Mouse (Mus musculus) kidney, adult 2 months (tissue): ENCODE measurements around the gene Ivns1abp. TPM values are rescaled to one million over a fixed set of nuclear protein-coding genes. Genes with fewer than 3 reads are reported as not detected.

ENCODE experiments used
- DNase-seq: peaks from one replicate; pipeline ENCODE4 v3.0.0; 2021
- H3K27ac ChIP-seq: fragments of 200-500 bp; 2 replicates; pipeline ENCODE4 v1.5.1; 2012; ENCODE audit warnings: low read depth, low read length, control low read depth, inconsistent platforms; ENCODE audit not compliant: insufficient read depth
- H3K27me3 ChIP-seq: fragments of 200-500 bp; replicated peaks from 2 replicates; pipeline ENCODE4 v1.6.1; 2012; ENCODE audit warnings: mild to moderate bottlenecking, moderate library complexity, low read length, inconsistent platforms; ENCODE audit not compliant: control insufficient read depth, insufficient read depth
- H3K36me3 ChIP-seq: fragments of 200-500 bp; 2 replicates; pipeline ENCODE4 v1.6.1; 2012; ENCODE audit warnings: mild to moderate bottlenecking, moderate library complexity, low read length, inconsistent platforms; ENCODE audit not compliant: control insufficient read depth, insufficient read depth
- H3K4me1 ChIP-seq: fragments of 200-500 bp; 2 replicates; pipeline ENCODE4 v1.6.1; 2011; ENCODE audit warnings: low read length; ENCODE audit not compliant: control insufficient read depth, insufficient read depth
- H3K4me3 ChIP-seq: fragments of 200-500 bp; 2 replicates; pipeline ENCODE4 v1.5.1; 2011; ENCODE audit warnings: mild to moderate bottlenecking, low read depth, low read length, control low read depth; ENCODE audit not compliant: insufficient read depth
- CTCF ChIP-seq: fragments of 200-500 bp; conservative IDR thresholded peaks from 2 replicates; pipeline ENCODE4 v1.5.1; 2011; ENCODE audit warnings: low read depth, mild to moderate bottlenecking, control low read depth, low read length, moderate library complexity, mixed read lengths; ENCODE audit not compliant: insufficient read depth, insufficient read length
- POLR2A ChIP-seq: fragments of 200-500 bp; IDR thresholded peaks from one replicate; pipeline ENCODE4 v1.6.1; 2011; ENCODE audit warnings: low read depth, low read length, control low read depth
- WGBS: fragments of 180-500 bp; shearing (Covaris S2); methylation state at CpG from one replicate; pipeline ENCODE4 v1.1.7; 2018; 5-methylcytosine and 5-hydroxymethylcytosine counted together
- polyA plus RNA-seq: library from polyadenylated mRNA; depleted of rRNA; stranded (reverse); fragments of >200 nt; gene quantifications from 2 replicates; pipeline ENCODE4 v1.2.3, GENCODE M21; 2012; rRNA removed

Gene Ivns1abp
- polyA plus RNA-seq = 137 and 155 TPM in 2 replicates

- Histone ChIP-seq H3K4me3 (peak within 1 kb of the TSS; percentile 63), H3K27me3 (no peaks in the 10 kb centered on the region), H3K36me3 (peaks cover 2% of the 10 kb centered on the region; the same call in 1 of the 2 replicates), H3K27ac (peak within 1 kb of the TSS; percentile 99), H3K4me1 (peaks cover 31% of the 10 kb centered on the region)
- peak; percentile 99 for DNase-seq
- WGBS = under 1% methylated on average over 104 of the region's 104 CpGs
- TF ChIP-seq CTCF = no peak
- peak; percentile 79 for TF ChIP-seq POLR2A
Measured at GRCm38 (mm10) chr1:151344283-151345108, at the start of gene Ivns1abp. Ivns1abp (plus strand) TSS chr1:151344477.

DNA sequence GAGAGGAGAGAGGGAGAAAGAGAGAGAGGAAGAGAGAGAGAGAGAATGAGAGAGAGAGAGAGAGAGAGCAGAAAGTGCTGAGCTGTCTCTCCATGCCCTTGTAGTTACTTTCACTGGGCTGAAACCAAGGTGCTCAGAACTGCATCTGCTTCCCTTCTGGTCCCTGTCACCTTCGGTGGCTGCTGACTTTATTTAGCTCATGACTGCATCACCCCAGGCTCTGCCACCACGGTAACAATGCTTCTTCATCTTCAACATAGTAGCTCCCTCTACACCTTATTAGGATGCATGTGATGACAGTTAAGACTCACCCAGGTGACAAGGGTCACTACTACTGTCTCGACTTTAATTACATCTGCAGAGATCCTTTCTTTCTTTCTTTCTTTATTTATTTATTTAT is 48.8 kb upstream of the Ivns1abp start:
- TF ChIP-seq CTCF (no peak), POLR2A (no peak)
- no peak overlapping the region for H3K27ac ChIP-seq
- H3K4me1 ChIP-seq = peaks cover 11% of the 10 kb centered on the region; the same call in 1 of the 2 replicates

DNA sequence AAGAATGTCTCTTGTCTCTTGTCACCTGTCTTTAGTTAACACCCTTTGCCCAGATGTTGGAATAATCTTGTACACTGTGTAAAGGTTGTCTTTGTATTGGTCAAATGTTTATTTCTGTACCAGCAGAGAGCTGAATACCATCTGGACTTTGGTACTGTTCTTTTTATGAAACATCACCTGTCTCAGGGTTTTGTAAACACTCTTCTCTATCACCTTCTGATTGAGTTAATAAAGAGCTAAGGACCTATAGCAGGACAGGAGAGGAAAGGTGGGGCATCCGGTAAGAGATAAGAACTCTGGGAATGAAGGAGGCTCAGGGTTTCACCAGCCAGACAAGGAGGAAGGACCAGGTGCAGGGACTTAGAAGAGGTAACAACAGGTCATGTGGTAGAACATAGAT is 47.7 kb upstream of the Ivns1abp start:
- Histone ChIP-seq H3K4me3 (no peak overlapping the region), H3K4me1 (peaks cover 11% of the 10 kb centered on the region; the same call in 1 of the 2 replicates), H3K27me3 (no peaks in the 10 kb centered on the region), H3K27ac (no peak overlapping the region), H3K36me3 (no peaks in the 10 kb centered on the region)
- DNase-seq = no peak
- WGBS = 82% methylated on average over 1 of the region's 1 CpGs
- no peak for TF ChIP-seq CTCF
- TF ChIP-seq POLR2A = no peak

More for the DNA sequence above, 48.8 kb upstream of the Ivns1abp start:
- 43% methylated on average over 3 of the region's 3 CpGs for WGBS
- no peak overlapping the region for H3K4me3 ChIP-seq
- H3K36me3 ChIP-seq = no peaks in the 10 kb centered on the region
- no peak for DNase-seq
- no peaks in the 10 kb centered on the region for H3K27me3 ChIP-seq

DNA sequence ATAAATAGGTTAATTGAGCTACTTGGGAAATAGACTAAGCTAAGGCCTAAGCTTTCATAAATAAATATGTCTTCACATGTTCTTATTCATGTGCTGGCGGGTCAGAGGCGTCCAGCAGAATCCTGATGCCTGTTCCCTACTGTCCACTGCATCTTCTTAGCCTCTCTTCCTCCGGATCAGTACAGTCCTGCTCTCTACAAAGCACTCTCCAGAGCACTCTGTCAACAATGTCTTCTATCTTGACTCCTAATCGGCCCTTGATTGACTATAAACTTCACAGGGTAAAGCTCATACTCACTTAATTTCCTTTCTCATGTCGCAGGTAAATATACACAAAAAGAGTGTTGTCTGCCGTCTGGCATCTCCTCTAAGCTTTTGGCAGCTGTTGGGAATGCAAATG is 47.3 kb upstream of the Ivns1abp start:
- WGBS = 90% methylated on average over 6 of the region's 6 CpGs
- H3K36me3 ChIP-seq = no peaks in the 10 kb centered on the region
- H3K4me1 ChIP-seq = peaks cover 11% of the 10 kb centered on the region; the same call in 1 of the 2 replicates
- DNase-seq = no peak
- H3K27me3 ChIP-seq = no peaks in the 10 kb centered on the region
- no peak overlapping the region for H3K4me3 ChIP-seq
- no peak for TF ChIP-seq CTCF
- no peak for TF ChIP-seq POLR2A
- H3K27ac ChIP-seq = no peak overlapping the region

GRCm38 (mm10) chr1:151297596-151297995 is 46.7 kb upstream of the Ivns1abp start:
- Histone ChIP-seq H3K4me1 (peaks cover 11% of the 10 kb centered on the region; the same call in 1 of the 2 replicates), H3K27me3 (no peaks in the 10 kb centered on the region), H3K4me3 (no peak overlapping the region), H3K27ac (no peak overlapping the region), H3K36me3 (no peaks in the 10 kb centered on the region)
- TF ChIP-seq CTCF (no peak), POLR2A (no peak)
- 75% methylated on average over 2 of the region's 2 CpGs for WGBS
- peak; percentile 54 for DNase-seq

DNA sequence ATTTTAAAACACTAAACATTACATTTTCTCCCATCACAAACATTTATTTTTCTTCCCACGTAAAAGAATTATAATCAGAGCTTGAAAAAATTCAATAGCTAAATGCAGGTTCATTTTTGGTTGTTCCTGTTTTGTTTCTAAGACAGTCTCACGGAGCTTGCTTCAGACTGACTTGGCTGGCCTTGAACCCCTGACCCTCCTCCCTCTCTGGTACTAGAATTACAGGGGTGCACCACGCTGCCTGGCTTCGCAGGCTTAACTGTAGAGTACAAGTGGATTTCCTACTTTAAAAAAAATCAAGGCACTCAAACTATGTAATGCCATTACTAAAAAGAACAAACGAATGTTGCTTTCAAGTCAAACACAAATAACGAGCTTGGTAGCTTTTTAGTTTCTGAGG is 42.8 kb upstream of the Ivns1abp start:
- H3K36me3 ChIP-seq = no peaks in the 10 kb centered on the region
- TF ChIP-seq POLR2A = no peak
- TF ChIP-seq CTCF = no peak

DNA sequence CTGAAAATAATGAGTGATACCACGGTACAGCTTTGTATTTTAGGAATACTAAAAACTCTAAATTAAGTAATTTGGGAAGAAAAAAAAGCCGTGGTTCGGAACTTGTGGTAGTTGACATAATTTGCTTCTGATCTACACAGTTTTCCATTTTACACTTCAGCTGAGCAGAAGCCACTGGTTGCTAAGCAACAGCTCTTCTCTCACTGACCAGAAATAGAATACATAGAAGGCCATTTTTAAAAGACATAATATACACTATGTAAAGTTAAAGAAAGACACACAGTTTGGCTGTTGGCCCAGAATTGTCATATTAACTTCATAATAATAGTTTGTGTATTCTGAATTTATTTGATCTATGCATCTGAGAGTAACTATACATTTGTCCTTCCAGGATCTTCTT is 42.4 kb upstream of the Ivns1abp start:
- Histone ChIP-seq H3K27me3 (no peaks in the 10 kb centered on the region), H3K27ac (no peak overlapping the region), H3K4me1 (peaks cover 4% of the 10 kb centered on the region; the same call in 1 of the 2 replicates), H3K36me3 (no peaks in the 10 kb centered on the region), H3K4me3 (no peak overlapping the region)
- no peak for DNase-seq
- 82% methylated on average over 3 of the region's 3 CpGs for WGBS
- TF ChIP-seq CTCF (no peak), POLR2A (no peak)

More for the DNA sequence above, 42.8 kb upstream of the Ivns1abp start:
- 80% methylated on average over 6 of the region's 6 CpGs for WGBS
- Histone ChIP-seq H3K27me3 (no peaks in the 10 kb centered on the region), H3K27ac (no peak overlapping the region), H3K4me1 (peaks cover 4% of the 10 kb centered on the region; the same call in 1 of the 2 replicates), H3K4me3 (no peak overlapping the region)
- no peak for DNase-seq
